ENCODE assay signal across 8 mouse cellular contexts in the genomic region with DNA sequence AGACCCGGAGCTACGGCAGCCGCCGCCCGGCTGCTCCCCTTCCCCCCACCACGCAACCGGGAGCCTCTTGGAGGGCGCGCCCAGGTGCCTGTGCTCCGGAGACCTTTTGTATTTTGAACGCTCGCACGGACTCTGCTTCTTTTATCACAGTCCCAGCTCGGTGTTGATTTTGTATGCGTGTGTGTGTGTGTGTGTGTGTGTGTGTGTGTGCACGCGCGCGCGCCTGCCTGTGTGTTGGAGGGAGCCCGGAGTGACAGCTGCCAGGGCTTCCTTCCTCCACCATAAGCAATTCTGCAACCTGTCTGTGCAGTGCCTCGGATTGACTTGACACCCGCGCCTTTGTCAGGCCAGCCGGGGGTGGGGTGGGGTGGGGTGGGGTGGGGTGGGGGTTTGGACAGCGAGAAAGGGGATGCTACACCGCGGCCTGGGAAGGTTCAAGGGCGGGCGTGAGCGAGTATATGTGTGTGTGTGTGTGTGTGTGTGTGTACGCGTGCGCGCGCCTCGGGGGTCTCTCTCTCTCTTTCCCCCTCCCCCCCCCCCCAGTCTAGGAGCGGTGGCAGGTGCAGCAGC. TPM values are rescaled to one million over a fixed set of nuclear protein-coding genes. Genes with fewer than 3 reads are reported as not detected.
DNase-seq lines count a peak whose midpoint lies in the region; ATAC-seq lines count a peak whose summit lies in the region.

No protein-coding gene starts in this region.

- no peaks in the 10 kb centered on the region for H3K36me3 ChIP-seq in lung, embryonic 15.5 days

- DNase-seq in urinary bladder, postnatal 4 days (ENCODE audit: low spot score in 2 of 2) = peak; percentile 19 to 60
- no peak for DNase-seq in urinary bladder, postnatal 10 days (ENCODE audit: low spot score)
- peak; percentile 75 to 76 for DNase-seq in cerebellum, postnatal 10 days
- peak; percentile 50 to 53 for DNase-seq in kidney, postnatal 4 days
- DNase-seq in retina, postnatal 1 day = peak; percentile 60
- no peak for DNase-seq in frontal cortex, adult 2 months (ENCODE audit: extremely low spot score in 1 of 2, low spot score in 1 of 2)

- peaks cover 11% of the 10 kb centered on the region for H3K4me1 ChIP-seq in lung, embryonic 15.5 days

- H3K4me3 ChIP-seq in lung, embryonic 15.5 days = peak overlapping the region; percentile 100

- WGBS in lung, embryonic 15.5 days = 0% methylated on average over 37 of the region's 38 CpGs

- no peaks in the 10 kb centered on the region for H3K9me3 ChIP-seq in lung, embryonic 15.5 days

- H3K27me3 ChIP-seq in lung, embryonic 15.5 days = no peaks in the 10 kb centered on the region

- ATAC-seq in granulocyte monocyte progenitor cell, adult 5-6 weeks (replicated peaks; ENCODE audit: poor library complexity, severe bottlenecking) = peak; percentile 53
- 0 out of 2 replicates have a peak, but pooled peaks have one; percentile 24 for ATAC-seq in lung, embryonic 15.5 days (ENCODE audit: borderline replicate concordance, extremely low read depth, low FRiP score, low TSS enrichment)

- H3K27ac ChIP-seq in lung, embryonic 15.5 days = peak overlapping the region; percentile 86

- peak overlapping the region; percentile 82 for H3K9ac ChIP-seq in lung, embryonic 15.5 days

- H3K4me2 ChIP-seq in lung, embryonic 15.5 days = peak overlapping the region; percentile 76

RNA-seq across cellular contexts. Expression of gene Hectd4, which starts 0.8 kb away (rescaled TPM):
- 26.2 and 28.1 TPM in 2 replicates for total RNA-seq in granulocyte monocyte progenitor cell, adult 5-6 weeks (2014; fragmentation: Nextera tagmentation)
- 12.8 and 14.1 TPM in 2 replicates for total RNA-seq in granulocyte monocyte progenitor cell, adult 5-6 weeks (2017)
- 4.4 and 4.7 TPM in 2 replicates for polyA plus RNA-seq in lung, embryonic 15.5 days (2015; fragmentation: Nextera tagmentation; extraction: Ambion mirVana)
- polyA plus RNA-seq in frontal cortex, adult 2 months (2012; rRNA removed) = 70.9 and 77.4 TPM in 2 replicates

RNA-seq across cellular contexts. Expression of gene Rpl6, which starts 16.5 kb away (rescaled TPM):
- 2,241 and 2,395 TPM in 2 replicates for total RNA-seq in granulocyte monocyte progenitor cell, adult 5-6 weeks (2014; fragmentation: Nextera tagmentation)
- total RNA-seq in granulocyte monocyte progenitor cell, adult 5-6 weeks (2017) = 1,241 and 1,301 TPM in 2 replicates
- 563 and 602 TPM in 2 replicates for polyA plus RNA-seq in lung, embryonic 15.5 days (2015; fragmentation: Nextera tagmentation; extraction: Ambion mirVana)
- 384 and 411 TPM in 2 replicates for polyA plus RNA-seq in frontal cortex, adult 2 months (2012; rRNA removed)

RNA-seq across cellular contexts. Expression of gene Ptpn11, which starts 29.6 kb away (rescaled TPM):
- total RNA-seq in granulocyte monocyte progenitor cell, adult 5-6 weeks (2014; fragmentation: Nextera tagmentation) = 29.7 and 33.6 TPM in 2 replicates
- 44.8 and 45.8 TPM in 2 replicates for total RNA-seq in granulocyte monocyte progenitor cell, adult 5-6 weeks (2017)
- polyA plus RNA-seq in lung, embryonic 15.5 days (2015; fragmentation: Nextera tagmentation; extraction: Ambion mirVana) = 20.8 and 21.3 TPM in 2 replicates
- 63.8 and 64.8 TPM in 2 replicates for polyA plus RNA-seq in frontal cortex, adult 2 months (2012; rRNA removed)

Comparison
In these comparisons a context has a peak if more than half of its experiments do, and no peak if none do; other contexts are left out.
1. DNase-seq: peak in urinary bladder, postnatal 4 days (2 of 2), cerebellum, postnatal 10 days (2 of 2), kidney, postnatal 4 days (2 of 2) and retina, postnatal 1 day (single experiment); none in urinary bladder, postnatal 10 days (single experiment) and frontal cortex, adult 2 months (0 of 2).
2. RNA of gene Hectd4, which starts 0.8 kb away (polyA plus RNA-seq): 70.9 to 77.4 TPM in frontal cortex, adult 2 months; 4.4 to 4.7 TPM in lung, embryonic 15.5 days; every median in the first group is over 10 times any median in the second.